Mouse (Mus musculus): Measurements from ENCODE around the gene Lilrb4a.
"Not testable (repeated sequence)": the region's sequence is repeated elsewhere in the genome, so short reads cannot be mapped to it uniquely, and the experiment has no call there.

Gene Lilrb4a

GRCm38 (mm10) chr10:51490691-51491090 lies at the start of gene Lilrb4a:
Lilrb4a (plus strand) TSS chr10:51490956.
- not testable (repeated sequence) for DNase-seq (ENCODE audit: low read depth, low spot score)

DNA sequence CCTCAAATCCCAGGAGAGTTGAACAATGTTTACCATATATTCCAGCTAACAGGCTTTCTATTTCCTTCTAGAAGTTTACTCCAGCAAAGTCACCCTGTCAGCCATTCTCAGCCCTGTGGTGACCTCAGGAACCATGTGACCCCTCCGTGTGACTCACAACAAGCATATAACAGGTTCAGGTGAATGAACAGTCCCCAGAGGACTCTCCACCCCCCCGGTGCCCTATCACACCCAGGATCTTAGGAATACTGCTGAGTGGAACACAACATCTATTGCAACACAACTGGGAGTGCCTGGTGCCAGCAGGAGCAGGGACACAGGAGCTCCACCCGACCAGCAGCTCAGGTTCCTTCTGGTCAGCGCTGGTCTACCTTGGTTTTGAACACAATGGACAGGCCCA lies 39.1 kb upstream of the Lilrb4a start:
- DNase-seq (ENCODE audit: low read depth, low spot score) = no peak

GRCm38 (mm10) chr10:51453616-51454298 lies 37.0 kb upstream of the Lilrb4a start:
- no peak for DNase-seq (ENCODE audit: low read depth, low spot score)

DNA sequence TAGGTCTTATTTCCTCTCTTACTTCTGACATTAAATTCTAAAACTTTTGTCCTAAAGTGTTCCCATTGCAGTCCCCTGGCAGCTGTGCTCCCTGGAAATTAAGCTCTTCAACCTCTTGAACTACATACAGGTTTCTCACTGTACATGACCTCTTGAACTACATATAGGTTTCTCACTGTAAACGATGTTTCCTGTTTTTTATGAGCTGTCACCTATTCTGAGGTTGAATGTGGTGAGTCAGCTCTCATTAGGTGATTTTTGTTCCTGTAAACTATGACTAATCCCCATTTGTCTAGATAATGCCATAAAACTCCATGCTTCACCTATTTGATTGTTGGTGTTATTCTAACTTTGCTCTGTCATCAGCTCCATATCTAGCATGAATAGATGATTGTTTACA lies 36.4 kb upstream of the Lilrb4a start:
- DNase-seq (ENCODE audit: low read depth, low spot score) = no peak

DNA sequence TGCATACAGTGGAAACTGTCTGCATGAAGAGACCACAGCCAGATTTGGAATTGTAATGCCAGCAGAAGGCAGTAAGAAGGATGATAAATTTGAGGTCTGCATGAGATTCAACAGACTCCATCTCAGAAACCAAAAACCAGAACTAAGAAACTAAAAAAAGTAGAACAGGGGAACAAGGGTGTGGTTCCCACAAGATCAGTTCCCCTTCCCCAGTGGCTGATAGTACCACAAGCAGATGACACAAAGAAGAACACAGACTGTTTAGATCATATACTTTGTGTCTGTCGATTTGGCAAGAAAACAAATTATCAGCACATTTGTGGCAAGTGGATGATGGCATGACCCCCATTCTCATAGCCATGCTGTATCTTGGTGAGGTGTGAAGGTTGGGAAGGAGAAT lies 35.0 kb upstream of the Lilrb4a start:
- DNase-seq (ENCODE audit: low read depth, low spot score) = no peak

GRCm38 (mm10) chr10:51456369-51456768 lies 34.4 kb upstream of the Lilrb4a start:
- no peak for DNase-seq (ENCODE audit: low read depth, low spot score)

DNA sequence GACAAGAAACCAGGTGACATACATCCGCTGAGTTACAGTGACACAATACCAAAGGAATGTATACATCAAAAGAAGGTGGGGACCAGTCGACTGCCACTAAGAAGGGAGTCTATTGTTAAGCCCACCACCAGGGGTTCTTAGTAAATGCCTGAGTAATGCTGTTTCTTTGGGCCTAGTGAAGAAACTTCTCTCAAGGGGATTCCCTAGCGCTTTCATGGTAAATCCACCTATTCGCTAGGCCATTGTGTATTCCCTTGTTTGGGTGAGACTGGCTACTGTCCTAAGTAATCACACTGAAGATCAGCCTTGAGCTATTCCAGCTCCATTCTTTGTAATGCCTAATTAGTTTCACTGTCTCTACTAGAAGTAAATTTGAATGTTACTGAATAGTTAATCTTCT lies 27.0 kb upstream of the Lilrb4a start:
- DNase-seq (ENCODE audit: low read depth, low spot score) = not testable (repeated sequence)

DNA sequence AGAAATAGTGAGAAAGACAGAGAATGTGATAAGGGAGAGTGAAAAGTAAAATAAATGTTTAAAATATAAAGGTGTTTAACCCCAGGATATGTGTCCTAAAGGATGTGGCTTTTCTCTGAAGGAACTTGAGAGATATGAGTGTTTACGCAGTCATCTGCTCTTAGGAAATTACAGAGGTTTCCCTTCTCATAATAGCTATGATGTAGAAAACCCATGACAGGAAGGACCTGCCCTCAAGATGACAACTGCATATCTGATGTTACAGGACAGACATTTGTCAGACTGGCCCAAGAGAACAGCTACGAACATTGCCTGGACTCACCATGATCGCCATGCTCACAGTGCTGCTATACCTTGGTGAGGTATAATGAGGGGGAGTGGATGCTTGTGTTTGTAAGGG lies 10.4 kb upstream of the Lilrb4a start, which contains the start of the genes Gm49339 and Lilr4b:
Gene Gm49339, plus strand, starts transcription at position 216 of the 400 bp plus-strand sequence.
Gene Lilr4b, plus strand, starts transcription at position 236 of the 400 bp plus-strand sequence.
- DNase-seq (ENCODE audit: low read depth, low spot score) = not testable (repeated sequence)

DNA sequence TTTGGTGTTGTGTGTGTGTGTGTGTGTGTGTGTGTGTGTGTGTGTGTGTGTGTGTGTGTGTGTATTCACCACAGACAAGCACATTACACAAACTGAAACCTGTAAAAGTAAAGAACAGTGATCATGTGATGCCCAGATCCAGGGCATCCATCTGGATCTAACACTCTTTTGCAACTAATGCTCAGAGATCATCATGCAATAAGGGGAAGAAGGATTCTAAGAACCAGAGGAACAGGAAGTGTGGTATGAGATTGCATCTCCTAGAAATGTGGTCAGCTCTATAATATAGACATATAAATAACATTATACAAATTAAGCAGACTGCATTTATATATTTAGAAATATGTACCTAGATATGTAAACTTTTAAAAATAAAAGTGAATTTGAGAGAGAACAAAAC lies 29.3 kb downstream of the Lilrb4a start:
- no peak for DNase-seq (ENCODE audit: low read depth, low spot score)

GRCm38 (mm10) chr10:51521453-51521852 lies 30.7 kb downstream of the Lilrb4a start:
- DNase-seq (ENCODE audit: low read depth, low spot score) = no peak

DNA sequence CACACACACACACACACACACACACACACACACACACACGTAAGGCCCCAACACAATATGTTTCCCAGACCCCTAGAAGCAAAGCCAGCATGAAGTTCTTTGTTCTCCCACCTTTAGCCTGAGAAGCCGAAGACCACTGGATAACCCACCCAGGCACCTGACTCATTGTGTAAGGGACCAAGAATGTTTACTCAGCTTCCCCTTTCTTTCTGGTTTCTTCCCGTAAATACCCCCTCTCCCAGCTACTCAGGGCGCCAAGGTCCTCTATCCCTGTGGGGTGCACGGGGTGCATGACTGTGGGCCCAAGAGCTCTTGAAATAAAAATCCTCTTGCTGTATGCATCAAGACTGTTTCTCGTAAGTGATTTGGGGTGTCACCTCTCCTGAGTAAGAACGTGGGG lies 35.3 kb downstream of the Lilrb4a start:
- DNase-seq (ENCODE audit: low read depth, low spot score) = no peak

- no peak for DNase-seq (ENCODE audit: low read depth, low spot score)
These were observed 35.9 kb downstream of the Lilrb4a start for GRCm38 (mm10) chr10:51526633-51527032.

GRCm38 (mm10) chr10:51528840-51529434 lies 38.2 kb downstream of the Lilrb4a start:
- DNase-seq (ENCODE audit: low read depth, low spot score) = no peak

- DNase-seq (ENCODE audit: low read depth, low spot score) = no peak
These were observed 38.7 kb downstream of the Lilrb4a start for GRCm38 (mm10) chr10:51529497-51529896.

DNA sequence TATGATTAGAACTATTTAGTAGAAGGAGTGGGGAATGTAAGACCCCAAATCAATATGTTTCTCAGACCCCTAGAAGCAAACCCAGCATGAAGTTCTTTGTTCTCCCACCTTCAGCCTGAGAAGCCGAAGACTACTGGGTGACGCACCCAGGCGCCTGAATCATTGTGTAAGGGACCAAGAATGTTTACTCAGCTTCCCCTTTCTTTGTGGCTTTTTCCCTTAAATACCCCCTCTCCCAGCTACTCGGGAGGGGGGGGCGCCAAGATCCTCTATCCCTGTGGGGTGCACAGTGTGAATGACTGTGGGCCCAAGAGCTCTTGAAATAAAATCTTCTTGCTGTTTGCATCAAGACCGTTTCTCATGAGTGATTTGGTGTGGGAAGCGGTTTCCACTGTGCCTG lies 40.1 kb downstream of the Lilrb4a start:
- no peak for DNase-seq (ENCODE audit: low read depth, low spot score)
